Mouse (Mus musculus) MEL (cell line): ENCODE measurements around the gene Bbs9.

Source experiments
- CTCF ChIP-seq, 3 experiments: IDR thresholded peaks in 2 of 3; conservative IDR thresholded peaks in 1 of 3; 2 replicates each; pipeline ENCODE4 v1.5.1; 2011 to 2012; ENCODE audit warnings: low read length in 3 of 3, low read depth in 2 of 3, mild to moderate bottlenecking in 2 of 3, improper control_type of control experiment in 1 of 3, inconsistent platforms in 1 of 3, mixed read lengths in 1 of 3, moderate library complexity in 1 of 3; ENCODE audit not compliant: control insufficient read depth in 1 of 3, insufficient read depth in 1 of 3, poor library complexity in 1 of 3, severe bottlenecking in 1 of 3
- MAFK ChIP-seq: IDR thresholded peaks from 2 replicates; pipeline ENCODE4 v1.6.1; 2011; ENCODE audit warnings: low read depth, mild to moderate bottlenecking, low read length, improper control_type of control experiment, borderline replicate concordance
- POLR2A ChIP-seq, 2 experiments: IDR thresholded peaks; 2 replicates each; pipeline ENCODE4 v1.6.1; 2011 to 2012; ENCODE audit warnings: low read length in 2 of 2, mild to moderate bottlenecking in 2 of 2, control low read depth in 1 of 2, improper control_type of control experiment in 1 of 2, low read depth in 1 of 2, moderate library complexity in 1 of 2; ENCODE audit not compliant: control insufficient read depth in 1 of 2, insufficient read depth in 1 of 2, poor library complexity in 1 of 2
- SIN3A ChIP-seq: IDR thresholded peaks from 2 replicates; pipeline ENCODE4 v1.6.1; 2012; ENCODE audit warnings: low read length, improper control_type of control experiment, inconsistent platforms
- TCF12 ChIP-seq: IDR thresholded peaks from 2 replicates; pipeline ENCODE4 v1.6.1; 2014; ENCODE audit warnings: low read depth, mild to moderate bottlenecking, inconsistent platforms, low read length, improper control_type of control experiment, moderate library complexity

GRCm38 (mm10) chr9:22650781-22651180 is 175.3 kb downstream of the Bbs9 start:
- TF ChIP-seq POLR2A (IDR thresholded peaks at IDR 0.05; ENCODE audit: control insufficient read depth in 1 of 2, insufficient read depth in 1 of 2, low read depth in 1 of 2, low read length in 2 of 2, poor library complexity in 1 of 2) (no peak), CTCF (IDR thresholded peaks at IDR 0.05 in 2 of 3, conservative IDR thresholded peaks at IDR 0.05 in 1 of 3; ENCODE audit: control insufficient read depth in 1 of 3, insufficient read depth in 1 of 3, low read depth in 2 of 3, low read length in 3 of 3, poor library complexity in 1 of 3, severe bottlenecking in 1 of 3) (no peak), TCF12 (no peak), SIN3A (no peak), MAFK (no peak)
